Mouse (Mus musculus) right cerebral cortex, adult 18-20 months (tissue): ENCODE data around the gene Wdr61.

Source experiments
- DNase-seq: peaks from one replicate; pipeline ENCODE4 v3.0.0; 2022; ENCODE audit warnings: mixed read lengths

Wdr61 gene

GRCm38 (mm10) chr9:54733921-54734638 is at the start of gene Wdr61:
Gene Wdr61 (minus strand): TSS chr9:54734519.
- peak; percentile 96 for DNase-seq

DNA sequence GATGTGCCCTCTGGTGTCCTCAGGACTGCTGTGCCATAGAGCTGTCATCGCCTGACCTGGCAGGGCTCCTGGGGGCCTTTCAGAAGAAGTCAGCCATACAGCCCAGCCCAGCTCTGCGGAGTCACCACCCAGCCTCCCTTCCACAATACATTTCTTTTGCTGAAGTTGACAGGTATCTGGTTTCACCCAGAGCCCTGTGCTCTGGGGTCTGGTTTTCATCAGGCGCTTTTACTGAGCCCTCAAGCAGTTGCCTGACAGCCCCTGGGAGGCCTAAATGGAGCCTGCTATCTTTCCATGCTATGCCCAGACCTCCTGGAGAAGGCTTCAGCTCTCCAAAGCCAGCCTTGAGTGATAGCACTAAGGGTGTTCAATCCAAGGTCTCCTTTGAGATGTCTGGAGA is 49.7 kb upstream of the Wdr61 start:
- DNase-seq, result no peak

- no peak for DNase-seq
Observed at GRCm38 (mm10) chr9:54782504-54782903, 48.2 kb upstream of the Wdr61 start.

DNA sequence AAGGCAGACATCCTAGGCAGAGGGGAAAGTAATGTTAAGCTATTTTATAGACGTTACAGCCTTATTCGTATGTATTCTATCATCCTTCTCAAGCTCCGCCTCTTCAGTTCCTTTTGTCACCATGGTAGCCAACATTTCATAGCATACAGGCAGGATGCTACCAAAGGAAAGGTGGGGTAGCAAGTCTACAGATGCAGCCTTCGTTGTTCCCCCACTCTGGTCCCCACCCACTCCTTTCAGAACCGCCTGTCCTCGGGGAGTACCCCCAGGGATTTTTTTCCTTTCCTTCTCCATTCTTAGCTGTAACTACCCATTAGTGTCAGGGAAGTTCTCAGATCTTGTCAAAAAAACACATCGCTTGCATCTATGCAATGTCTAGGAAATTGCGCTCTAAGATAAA is 45.0 kb upstream of the Wdr61 start:
- DNase-seq, result no peak

DNA sequence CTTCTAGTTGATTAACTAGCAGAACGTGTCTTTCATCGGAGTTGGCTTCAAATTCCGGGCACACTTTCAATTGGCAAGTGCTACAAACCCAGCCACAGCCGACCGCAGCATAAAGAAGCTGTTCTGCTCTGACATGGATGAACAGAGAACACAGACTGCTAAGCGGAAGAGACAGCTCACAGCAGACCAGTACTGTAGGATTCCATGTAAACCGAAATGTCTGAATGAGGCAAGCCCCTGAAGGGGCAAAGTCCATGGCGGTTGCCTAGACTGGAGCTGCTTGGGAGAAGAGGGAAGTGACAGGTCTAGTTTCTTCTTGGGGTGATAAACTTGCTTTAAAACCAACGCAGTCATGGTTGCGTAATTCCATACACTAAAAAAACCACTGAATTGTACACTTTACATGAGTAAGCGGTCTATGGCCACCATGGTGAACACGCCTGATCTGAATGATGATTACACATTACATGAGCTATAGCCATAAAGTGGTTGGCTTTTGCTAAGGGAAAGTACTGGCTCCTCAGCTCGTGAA is 42.2 kb upstream of the Wdr61 start:
- no peak for DNase-seq

- DNase-seq, result no peak
Observed at GRCm38 (mm10) chr9:54770140-54770780, 35.9 kb upstream of the Wdr61 start.

DNA sequence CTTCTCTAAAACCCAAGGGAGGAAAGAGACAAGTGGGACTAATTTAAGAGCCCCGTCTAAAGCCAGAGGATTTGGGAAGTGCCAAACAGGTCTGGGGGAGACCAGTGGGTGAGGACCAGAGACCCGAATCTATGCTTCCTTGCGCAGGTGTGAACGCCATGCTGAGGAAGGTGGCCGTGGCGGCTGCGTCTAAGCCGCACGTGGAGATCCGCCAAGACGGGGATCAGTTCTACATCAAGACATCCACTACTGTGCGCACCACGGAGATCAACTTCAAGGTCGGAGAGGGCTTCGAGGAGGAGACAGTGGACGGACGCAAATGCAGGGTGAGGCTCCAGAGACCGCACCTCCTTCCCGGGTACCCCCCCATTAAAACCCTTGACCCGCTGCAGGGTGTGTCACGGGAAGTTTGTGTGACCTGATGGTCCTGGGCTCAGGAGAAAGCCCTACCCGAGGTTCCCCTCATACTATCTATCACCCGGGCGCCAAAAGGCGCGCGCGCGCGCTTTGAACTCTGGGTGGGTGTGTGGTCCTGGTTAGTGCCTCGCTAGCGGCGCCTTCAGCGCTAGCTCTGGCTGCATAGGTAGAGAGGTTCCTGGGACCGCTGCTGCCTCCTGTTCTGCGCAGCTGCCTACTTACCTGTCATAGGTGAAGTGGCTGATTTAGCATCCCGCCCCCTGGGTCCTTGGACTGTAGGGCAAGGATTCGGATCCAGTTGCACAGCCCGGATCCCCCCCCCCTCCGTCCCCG is 31.2 kb upstream of the Wdr61 start:
- no peak for DNase-seq

DNA sequence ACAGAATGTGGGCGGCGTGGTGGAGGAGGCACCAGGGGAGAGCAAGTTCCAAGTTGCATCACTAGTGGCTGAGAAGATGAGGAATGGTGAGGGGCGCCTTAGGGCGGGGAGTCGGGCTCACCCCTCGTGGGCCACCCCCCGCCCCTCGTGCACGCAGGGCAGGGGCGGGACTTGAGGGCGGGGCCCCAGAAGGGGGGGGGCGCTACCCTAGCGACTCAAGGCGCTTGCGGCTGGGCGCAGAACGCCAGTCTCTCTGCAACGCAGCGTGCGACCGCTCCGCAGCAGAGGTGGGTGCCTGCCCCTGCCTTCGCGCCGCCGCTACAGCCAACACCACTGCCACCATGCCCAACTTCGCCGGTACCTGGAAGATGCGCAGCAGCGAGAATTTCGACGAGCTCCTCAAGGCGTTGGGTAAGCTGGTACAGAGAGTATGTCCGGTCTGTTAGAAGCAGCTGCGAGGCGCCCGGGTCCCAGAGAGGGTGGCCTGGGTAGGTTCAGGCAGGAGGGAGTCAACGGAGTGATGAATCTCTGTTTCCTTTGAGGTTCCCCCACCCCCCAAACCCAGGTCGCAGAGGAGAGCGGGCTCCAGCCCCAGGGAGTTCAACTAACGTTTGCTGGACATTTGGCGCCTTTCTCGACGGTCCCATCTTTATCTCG is 30.4 kb upstream of the Wdr61 start, which contains the start of gene Crabp1:
Crabp1 (plus strand) TSS at position 188 of the 657 bp plus-strand sequence.
- DNase-seq, result no peak

DNA sequence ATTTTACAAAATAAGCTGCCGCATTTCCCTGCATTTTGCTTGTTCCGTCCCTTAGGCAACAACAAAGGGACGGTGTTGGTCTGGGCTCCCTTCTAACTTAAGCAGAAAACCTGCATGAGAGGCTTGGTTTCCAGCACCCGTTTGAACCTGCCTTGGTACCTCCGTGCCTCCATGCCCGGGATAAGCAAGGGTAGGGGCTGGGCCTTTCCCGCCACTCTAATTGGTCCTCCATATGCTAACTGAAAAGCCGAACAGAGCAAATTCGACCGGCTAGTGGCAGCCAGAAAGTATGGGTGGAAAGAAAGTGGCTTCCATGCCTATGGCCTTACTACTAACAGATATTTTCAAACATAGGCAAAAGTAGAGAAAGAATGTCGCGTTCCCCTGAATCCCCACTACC is 29.8 kb upstream of the Wdr61 start:
- DNase-seq, result no peak

GRCm38 (mm10) chr9:54759592-54759991 is 25.3 kb upstream of the Wdr61 start:
- DNase-seq, result no peak

DNA sequence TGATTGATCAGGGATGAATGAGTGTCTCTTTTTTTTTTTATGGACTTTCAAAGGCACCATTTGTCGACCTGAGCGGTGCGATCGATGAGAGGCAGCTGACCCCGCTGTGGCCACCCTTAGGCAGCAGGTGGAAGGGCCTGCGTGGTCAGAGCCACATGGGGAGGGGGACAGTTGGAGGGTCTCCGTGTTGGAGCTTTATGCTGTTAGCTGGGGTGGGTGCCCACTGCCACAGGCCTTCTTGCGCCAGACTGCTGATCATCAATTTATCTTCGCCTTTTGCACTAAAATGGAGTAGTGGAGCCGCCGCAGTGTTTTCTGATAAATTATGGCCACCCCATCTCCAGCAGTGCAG is 18.6 kb upstream of the Wdr61 start:
- DNase-seq, result no peak

DNA sequence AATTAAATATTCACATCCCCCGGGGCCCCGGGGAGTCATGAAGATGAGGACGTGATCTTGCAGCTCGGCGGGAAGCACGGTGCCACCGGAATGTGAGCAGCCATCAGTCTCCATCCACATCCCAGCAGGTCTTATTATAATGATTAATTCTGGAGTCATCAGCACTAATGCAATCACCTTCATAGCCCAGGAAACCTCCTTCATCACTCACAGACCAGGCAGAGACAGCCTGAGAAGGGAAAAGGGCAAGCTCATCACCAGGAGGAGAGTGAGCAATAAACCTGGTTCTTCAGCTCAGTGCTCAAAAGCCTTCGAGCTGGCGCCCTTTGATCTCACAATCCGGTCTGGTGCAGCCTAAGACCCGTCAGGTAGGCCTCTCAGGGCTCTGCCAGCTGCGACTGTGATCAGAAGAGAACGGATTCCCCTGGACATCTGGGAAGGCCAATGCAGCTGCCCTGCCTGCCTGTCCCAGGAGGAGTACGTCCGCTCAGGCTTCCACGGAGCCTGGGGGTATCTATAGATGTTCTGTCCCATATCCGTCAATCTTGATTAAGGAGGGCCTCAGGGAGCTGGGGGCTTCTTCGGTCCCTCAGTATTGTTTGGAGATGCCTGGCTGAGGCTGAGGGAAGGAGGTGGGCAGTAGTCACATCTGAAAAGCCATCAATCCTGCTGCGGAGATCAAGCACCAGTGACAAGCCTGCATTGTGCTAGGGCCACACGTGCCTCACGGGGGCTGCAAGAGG is 18.1 kb upstream of the Wdr61 start:
- DNase-seq, result no peak

DNA sequence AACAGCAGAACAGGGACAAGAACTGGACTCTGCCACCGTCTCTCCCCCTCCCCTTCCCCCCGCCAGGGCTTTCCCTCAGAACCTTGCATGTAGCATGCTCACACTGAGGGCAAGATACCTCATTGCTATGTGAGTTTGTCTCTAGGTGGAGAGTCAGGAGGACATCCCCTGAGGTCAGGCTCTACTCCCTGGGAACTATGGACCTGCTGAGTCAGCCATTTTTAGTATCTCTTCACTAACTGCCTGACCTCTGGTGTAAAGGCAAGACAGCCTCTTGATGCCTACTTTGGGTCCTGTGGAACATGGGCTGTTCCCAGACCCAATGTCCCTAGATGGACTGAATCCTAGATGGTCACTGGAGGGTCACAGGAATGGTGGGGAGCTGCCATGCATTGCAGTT is 17.4 kb upstream of the Wdr61 start:
- no peak for DNase-seq

DNA sequence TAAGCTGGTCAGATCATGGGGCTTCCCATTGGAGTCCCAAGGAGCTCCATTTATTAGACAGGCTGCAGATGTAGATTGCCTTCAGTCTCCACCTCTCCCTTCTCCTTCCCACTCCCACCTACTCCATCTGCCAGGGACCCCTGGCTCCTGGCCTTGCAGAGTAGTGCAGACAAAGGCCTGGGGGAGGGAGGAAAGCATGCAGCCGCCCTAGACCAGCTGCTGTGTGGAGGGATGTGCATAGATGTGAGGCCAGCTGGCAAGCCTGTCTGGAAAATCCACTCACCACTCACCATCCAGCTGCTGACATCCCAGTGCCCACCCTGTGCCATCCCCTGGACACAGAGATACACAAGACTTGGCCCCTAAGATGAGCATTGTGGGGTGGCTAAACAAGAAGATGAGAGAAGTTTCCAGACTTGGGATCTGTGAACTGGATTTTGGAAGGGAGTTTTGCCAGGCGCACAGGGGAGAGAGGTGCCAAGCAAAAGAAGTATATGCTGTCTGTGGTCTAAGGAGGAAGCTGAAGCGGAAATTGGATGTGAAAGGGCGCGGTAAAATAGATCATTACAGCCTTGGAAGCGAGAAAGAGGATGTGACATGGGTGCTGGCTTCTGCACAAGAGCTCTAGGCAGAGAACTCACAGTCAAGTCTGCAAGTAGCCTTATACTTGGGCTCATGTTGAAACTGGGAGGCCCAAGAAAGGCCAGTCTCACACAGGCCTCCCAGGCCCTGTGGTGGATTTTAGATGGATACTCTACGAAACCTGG is 16.1 kb upstream of the Wdr61 start:
- no peak for DNase-seq

- no peak for DNase-seq
Observed at GRCm38 (mm10) chr9:54745740-54746370, 11.5 kb upstream of the Wdr61 start.

GRCm38 (mm10) chr9:54743891-54744290 is 9.6 kb upstream of the Wdr61 start:
- DNase-seq, result no peak

- DNase-seq, result peak; percentile 58
Observed at GRCm38 (mm10) chr9:54738376-54738775, 4.1 kb upstream of the Wdr61 start.

GRCm38 (mm10) chr9:54736284-54736701 is 2.0 kb upstream of the Wdr61 start:
- peak; percentile 14 for DNase-seq

- DNase-seq, result no peak
Observed at GRCm38 (mm10) chr9:54734639-54735252, 427 bp upstream of the Wdr61 start.

- no peak for DNase-seq
Observed at GRCm38 (mm10) chr9:54732122-54732521, 2.2 kb downstream of the Wdr61 start.

DNA sequence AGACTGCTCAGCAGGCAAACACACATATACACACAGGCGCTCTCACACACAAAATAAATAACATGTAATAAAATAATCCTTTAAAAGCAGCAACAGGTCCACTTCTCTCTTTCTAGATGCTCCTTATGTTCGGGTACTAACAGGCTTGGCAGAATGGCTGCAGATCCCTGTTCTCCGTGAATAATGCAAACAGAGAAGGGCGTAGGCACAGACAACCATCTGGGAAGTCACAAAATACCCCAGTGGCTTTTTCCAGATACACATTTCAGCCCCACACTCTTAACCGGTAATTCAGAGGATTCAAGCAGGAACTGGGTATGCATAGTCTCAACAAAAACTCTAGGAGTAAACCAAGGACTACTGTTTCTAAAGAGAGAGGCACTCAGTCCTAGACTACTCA is 8.0 kb downstream of the Wdr61 start:
- no peak for DNase-seq
